Mouse (Mus musculus): ENCODE data around the gene Stat5a.

GRCm38 (mm10) chr11:100887764-100888163, 28.6 kb downstream of the Stat5a start:
- no peak for TF ChIP-seq CTCF (IDR thresholded peaks at IDR 0.05; ENCODE audit: extremely low read depth, insufficient read length, insufficient replicate concordance, low read depth, low read length)
- TF ChIP-seq POLR2A (IDR thresholded peaks at IDR 0.05; ENCODE audit: low read depth, low read length), result no peak
